Mouse (Mus musculus) forebrain, embryonic 12.5 days (tissue): ENCODE data around the gene Amotl2. TPM values are rescaled to one million over a fixed set of nuclear protein-coding genes. Genes with fewer than 3 reads are reported as not detected.
A peak's percentile ranks its signal among the peaks of the same experiment; 100 is the strongest.
"Not testable (repeated sequence)": the region's sequence is repeated elsewhere in the genome, so short reads cannot be mapped to it uniquely, and the experiment has no call there.

Experiments
- ATAC-seq: fragments of 200-750 bp; cut with Nextera tagmentation; 2 replicates; pipeline ENCODE4 v1.8.0; 2017; ENCODE audit warnings: moderate TSS enrichment; ENCODE audit not compliant: low FRiP score
- H3K27ac ChIP-seq: fragments of 300-500 bp; sonication (generic); 2 replicates; pipeline ENCODE4 v1.5.1; 2016; ENCODE audit warnings: mild to moderate bottlenecking
- H3K27me3 ChIP-seq: fragments of 300-500 bp; sonication (generic); 2 replicates; pipeline ENCODE4 v1.6.1; 2016; ENCODE audit warnings: mild to moderate bottlenecking
- H3K36me3 ChIP-seq: fragments of 300-500 bp; sonication (generic); replicated peaks from 2 replicates; pipeline ENCODE4 v1.6.1; 2016; ENCODE audit warnings: mild to moderate bottlenecking
- H3K4me1 ChIP-seq: fragments of 300-500 bp; sonication (generic); 2 replicates; pipeline ENCODE4 v1.6.1; 2016
- H3K4me2 ChIP-seq: fragments of 300-500 bp; sonication (generic); 2 replicates; pipeline ENCODE4 v1.6.1; 2016; ENCODE audit warnings: mild to moderate bottlenecking, moderate library complexity
- H3K4me3 ChIP-seq: fragments of 300-500 bp; sonication (generic); replicated peaks from 2 replicates; pipeline ENCODE4 v1.5.1; 2016; ENCODE audit warnings: mild to moderate bottlenecking
- H3K9ac ChIP-seq: fragments of 300-500 bp; sonication (generic); 2 replicates; pipeline ENCODE4 v1.6.1; 2016; ENCODE audit warnings: mild to moderate bottlenecking
- H3K9me3 ChIP-seq: fragments of 300-500 bp; sonication (generic); 2 replicates; pipeline ENCODE4 v1.6.1; 2016
- WGBS: fragments of 180-500 bp; shearing (Covaris S2); methylation state at CpG from one replicate; pipeline ENCODE4 v1.1.7; 2016; 5-methylcytosine and 5-hydroxymethylcytosine counted together
- polyA plus RNA-seq: library from polyadenylated mRNA; unstranded; fragments of >200 nt; fragmentation: Nextera tagmentation; extraction: Ambion mirVana; gene quantifications from 2 replicates; pipeline ENCODE4 v1.2.1, GENCODE M21; 2016

Gene Amotl2
- polyA plus RNA-seq, 1 experiment from 2014 or later: 82.4 TPM

GRCm38 (mm10) chr9:102749216-102749615, 32.7 kb downstream of the Amotl2 start:
- H3K4me3 ChIP-seq: no peak overlapping the region
- H3K27ac ChIP-seq: no peak overlapping the region
- no peaks in the 10 kb centered on the region for H3K9me3 ChIP-seq
- no peak for ATAC-seq
- H3K36me3 ChIP-seq: no peaks in the 10 kb centered on the region
- no peak overlapping the region for H3K9ac ChIP-seq
- WGBS: 94% methylated on average over 11 of the region's 11 CpGs
- H3K27me3 ChIP-seq: no peaks in the 10 kb centered on the region
- H3K4me2 ChIP-seq: no peak overlapping the region
- H3K4me1 ChIP-seq: no peaks in the 10 kb centered on the region

GRCm38 (mm10) chr9:102751632-102752303, 35.3 kb downstream of the Amotl2 start:
- no peak overlapping the region for H3K27ac ChIP-seq
- 94% methylated on average over 5 of the region's 5 CpGs for WGBS
- no peaks in the 10 kb centered on the region for H3K27me3 ChIP-seq
- H3K4me2 ChIP-seq: no peak overlapping the region
- H3K9me3 ChIP-seq: no peaks in the 10 kb centered on the region
- H3K4me3 ChIP-seq: no peak overlapping the region
- no peak overlapping the region for H3K9ac ChIP-seq
- no peaks in the 10 kb centered on the region for H3K36me3 ChIP-seq
- no peak for ATAC-seq
- H3K4me1 ChIP-seq: peaks cover 9% of the 10 kb centered on the region; the same call in 1 of the 2 replicates

GRCm38 (mm10) chr9:102753299-102753698, 36.8 kb downstream of the Amotl2 start:
- H3K27ac ChIP-seq: no peak overlapping the region
- no peaks in the 10 kb centered on the region for H3K36me3 ChIP-seq
- ATAC-seq: no peak
- H3K9ac ChIP-seq: no peak overlapping the region
- H3K4me2 ChIP-seq: no peak overlapping the region
- H3K4me3 ChIP-seq: no peak overlapping the region
- H3K9me3 ChIP-seq: no peaks in the 10 kb centered on the region
- peaks cover 9% of the 10 kb centered on the region; the same call in 1 of the 2 replicates for H3K4me1 ChIP-seq
- no peaks in the 10 kb centered on the region for H3K27me3 ChIP-seq

GRCm38 (mm10) chr9:102755161-102755560, 38.7 kb downstream of the Amotl2 start:
- no peak overlapping the region for H3K4me2 ChIP-seq
- H3K4me1 ChIP-seq: peaks cover 9% of the 10 kb centered on the region; the same call in 1 of the 2 replicates

GRCm38 (mm10) chr9:102755591-102756270, 39.3 kb downstream of the Amotl2 start:
- WGBS: 66% methylated on average over 9 of the region's 9 CpGs
- Histone ChIP-seq H3K9me3 (no peaks in the 10 kb centered on the region), H3K4me3 (no peak overlapping the region), H3K27me3 (no peaks in the 10 kb centered on the region), H3K4me2 (no peak overlapping the region), H3K4me1 (peaks cover 9% of the 10 kb centered on the region; the same call in 1 of the 2 replicates), H3K27ac (no peak overlapping the region), H3K9ac (no peak overlapping the region), H3K36me3 (no peaks in the 10 kb centered on the region)
- no peak for ATAC-seq

More at GRCm38 (mm10) chr9:102755161-102755560, 38.7 kb downstream of the Amotl2 start:
- 59% methylated on average over 4 of the region's 4 CpGs for WGBS
- Histone ChIP-seq H3K27me3 (no peaks in the 10 kb centered on the region), H3K36me3 (no peaks in the 10 kb centered on the region), H3K4me3 (no peak overlapping the region), H3K27ac (no peak overlapping the region), H3K9me3 (no peaks in the 10 kb centered on the region), H3K9ac (no peak overlapping the region)
- ATAC-seq: no peak

GRCm38 (mm10) chr9:102756352-102756751, 39.9 kb downstream of the Amotl2 start:
- H3K36me3 ChIP-seq: no peaks in the 10 kb centered on the region
- 66% methylated on average over 14 of the region's 14 CpGs for WGBS
- H3K27ac ChIP-seq: no peak overlapping the region
- peaks cover 9% of the 10 kb centered on the region; the same call in 1 of the 2 replicates for H3K4me1 ChIP-seq
- no peak overlapping the region for H3K4me3 ChIP-seq
- H3K4me2 ChIP-seq: no peak overlapping the region
- no peaks in the 10 kb centered on the region for H3K9me3 ChIP-seq
- no peak overlapping the region for H3K9ac ChIP-seq
- H3K27me3 ChIP-seq: no peaks in the 10 kb centered on the region
- ATAC-seq: no peak

- Histone ChIP-seq H3K4me3 (no peak overlapping the region), H3K27ac (no peak overlapping the region), H3K27me3 (no peaks in the 10 kb centered on the region), H3K4me1 (peaks cover 9% of the 10 kb centered on the region; the same call in 1 of the 2 replicates), H3K9ac (no peak overlapping the region), H3K36me3 (no peaks in the 10 kb centered on the region), H3K4me2 (no peak overlapping the region), H3K9me3 (no peaks in the 10 kb centered on the region)
- 73% methylated on average over 1 of the region's 1 CpGs for WGBS
- ATAC-seq: no peak
These were observed 42.4 kb downstream of the Amotl2 start for GRCm38 (mm10) chr9:102758851-102759250.

- Histone ChIP-seq H3K9me3 (no peaks in the 10 kb centered on the region), H3K9ac (no peak overlapping the region), H3K27ac (peak overlapping the region; percentile 13; the same call in 1 of the 2 replicates), H3K27me3 (no peaks in the 10 kb centered on the region), H3K4me2 (no peak overlapping the region), H3K4me1 (peaks cover 9% of the 10 kb centered on the region; the same call in 1 of the 2 replicates), H3K36me3 (no peaks in the 10 kb centered on the region), H3K4me3 (no peak overlapping the region)
- 67% methylated on average over 5 of the region's 5 CpGs for WGBS
- ATAC-seq: no peak
These were observed 43.1 kb downstream of the Amotl2 start for GRCm38 (mm10) chr9:102759581-102760001.

GRCm38 (mm10) chr9:102761599-102761998, 45.1 kb downstream of the Amotl2 start:
- no peak overlapping the region for H3K4me3 ChIP-seq
- H3K27ac ChIP-seq: no peak overlapping the region
- H3K9me3 ChIP-seq: no peaks in the 10 kb centered on the region
- WGBS: 89% methylated on average over 7 of the region's 7 CpGs
- ATAC-seq: no peak
- no peak overlapping the region for H3K9ac ChIP-seq
- H3K4me2 ChIP-seq: no peak overlapping the region
- no peaks in the 10 kb centered on the region for H3K4me1 ChIP-seq
- no peaks in the 10 kb centered on the region for H3K27me3 ChIP-seq
- no peaks in the 10 kb centered on the region for H3K36me3 ChIP-seq

- Histone ChIP-seq H3K4me1 (no peaks in the 10 kb centered on the region), H3K27ac (no peak overlapping the region), H3K4me2 (no peak overlapping the region), H3K36me3 (no peaks in the 10 kb centered on the region), H3K27me3 (no peaks in the 10 kb centered on the region), H3K9me3 (no peaks in the 10 kb centered on the region), H3K9ac (no peak overlapping the region), H3K4me3 (no peak overlapping the region)
- WGBS: 89% methylated on average over 3 of the region's 3 CpGs
- no peak for ATAC-seq
These were observed 46.4 kb downstream of the Amotl2 start for GRCm38 (mm10) chr9:102762836-102763235.

GRCm38 (mm10) chr9:102763520-102763919, 47.0 kb downstream of the Amotl2 start:
- no peak for ATAC-seq
- 78% methylated on average over 8 of the region's 8 CpGs for WGBS
- no peak overlapping the region for H3K4me3 ChIP-seq
- no peak overlapping the region for H3K9ac ChIP-seq
- no peak overlapping the region for H3K4me2 ChIP-seq
- no peaks in the 10 kb centered on the region for H3K36me3 ChIP-seq
- H3K4me1 ChIP-seq: 0 out of 2 replicates have a peak, but pooled peaks cover 2% of the 10 kb centered on the region
- H3K27me3 ChIP-seq: no peaks in the 10 kb centered on the region
- no peak overlapping the region for H3K27ac ChIP-seq
- H3K9me3 ChIP-seq: no peaks in the 10 kb centered on the region

- WGBS: 88% methylated on average over 2 of the region's 2 CpGs
- H3K4me1 ChIP-seq, H3K27me3 ChIP-seq, H3K27ac ChIP-seq, H3K36me3 ChIP-seq, H3K9me3 ChIP-seq, H3K4me2 ChIP-seq, H3K9ac ChIP-seq, ATAC-seq, H3K4me3 ChIP-seq: not testable (repeated sequence)
These were observed 48.1 kb downstream of the Amotl2 start for GRCm38 (mm10) chr9:102764540-102764939.
